Mouse (Mus musculus): ENCODE results near the gene 1700092M07Rik.
"Not testable (repeated sequence)": the region's sequence is repeated elsewhere in the genome, so short reads cannot be mapped to it uniquely, and the experiment has no call there.

Gene 1700092M07Rik

GRCm38 (mm10) chr19:8715868-8716766 lies 24.4 kb upstream of the 1700092M07Rik start:
- in situ Hi-C loops (cut with MboI, MseI) = loop anchor here (10.0 to 25.0 kb wide), 3 partner anchors 1229 to 1269 kb away; partner anchors contain the start of genes Rtn3 (in 2 of the 2), Atl3 (in 1 of the 2) and Fth1 (in 1 of the 2)

- in situ Hi-C loops (cut with MboI, MseI) = loop anchor here (10.0 to 25.0 kb wide), 3 partner anchors 1230 to 1268 kb away; partner anchors contain the start of genes Rtn3 (in 2 of the 2), Atl3 (in 1 of the 2) and Fth1 (in 1 of the 2)
Measured at GRCm38 (mm10) chr19:8716767-8717475, 23.6 kb upstream of the 1700092M07Rik start.

GRCm38 (mm10) chr19:8718357-8718756 lies 22.2 kb upstream of the 1700092M07Rik start:
- in situ Hi-C loops (cut with MboI, MseI) = loop anchor here (10.0 to 25.0 kb wide), 3 partner anchors 1231 to 1266 kb away; partner anchors contain the start of genes Rtn3 (in 2 of the 2), Atl3 (in 1 of the 2) and Fth1 (in 1 of the 2)

GRCm38 (mm10) chr19:8719037-8719436 lies 21.5 kb upstream of the 1700092M07Rik start:
- in situ Hi-C loops (cut with MboI, MseI) = loop anchor here (10.0 to 25.0 kb wide), 3 partner anchors 1232 to 1266 kb away; partner anchors contain the start of genes Rtn3 (in 2 of the 2), Atl3 (in 1 of the 2) and Fth1 (in 1 of the 2)

- in situ Hi-C loops (cut with MboI, MseI) = loop anchor here in 1 of 2 experiments (25.0 kb wide), 1 partner anchor 1234 kb away; the partner anchor contains the start of genes Atl3 and Rtn3
Measured at GRCm38 (mm10) chr19:8721378-8721777, 19.1 kb upstream of the 1700092M07Rik start.

GRCm38 (mm10) chr19:8722021-8722420 lies 18.5 kb upstream of the 1700092M07Rik start:
- in situ Hi-C loops (cut with MboI, MseI) = loop anchor here in 1 of 2 experiments (25.0 kb wide), 1 partner anchor 1235 kb away; the partner anchor contains the start of genes Atl3 and Rtn3

GRCm38 (mm10) chr19:8722559-8722906 lies 18.0 kb upstream of the 1700092M07Rik start:
- in situ Hi-C loops (cut with MboI, MseI) = loop anchor here in 1 of 2 experiments (25.0 kb wide), 1 partner anchor 1235 kb away; the partner anchor contains the start of genes Atl3 and Rtn3

- in situ Hi-C loops (cut with MboI, MseI) = loop anchor here in 1 of 2 experiments (25.0 kb wide), 1 partner anchor 1236 kb away; the partner anchor contains the start of genes Atl3 and Rtn3
Measured at GRCm38 (mm10) chr19:8722907-8723573, 17.5 kb upstream of the 1700092M07Rik start, which contains the start of gene Slc3a2. Slc3a2 (minus strand) TSS chr19:8723369.

- in situ Hi-C loops (cut with MboI, MseI) = loop anchor here in 1 of 2 experiments (25.0 kb wide), 1 partner anchor 1236 kb away; the partner anchor contains the start of genes Atl3 and Rtn3
Measured at GRCm38 (mm10) chr19:8723574-8724346, 16.8 kb upstream of the 1700092M07Rik start.

GRCm38 (mm10) chr19:8724392-8724791 lies 16.1 kb upstream of the 1700092M07Rik start:
- in situ Hi-C loops (cut with MboI, MseI) = loop anchor here in 1 of 2 experiments (25.0 kb wide), 1 partner anchor 1237 kb away; the partner anchor contains the start of genes Atl3 and Rtn3

- in situ Hi-C loops (cut with MboI, MseI) = no loop called here
Measured at GRCm38 (mm10) chr19:8725081-8725613, 15.4 kb upstream of the 1700092M07Rik start.

- in situ Hi-C loops (cut with MboI, MseI) = no loop called here
Measured at GRCm38 (mm10) chr19:8726609-8727390, 13.7 kb upstream of the 1700092M07Rik start.

GRCm38 (mm10) chr19:8727495-8728114 lies 12.9 kb upstream of the 1700092M07Rik start:
- in situ Hi-C loops (cut with MboI, MseI) = no loop called here

- in situ Hi-C loops (cut with MboI, MseI) = not testable (repeated sequence)
Measured at GRCm38 (mm10) chr19:8728335-8729099, 12.0 kb upstream of the 1700092M07Rik start.

- in situ Hi-C loops (cut with MboI, MseI) = no loop called here
Measured at GRCm38 (mm10) chr19:8734334-8734733, 6.2 kb upstream of the 1700092M07Rik start.

GRCm38 (mm10) chr19:8735389-8736159 lies 4.9 kb upstream of the 1700092M07Rik start, which contains the start of gene Wdr74:
Wdr74 (plus strand) TSS chr19:8735827.
- in situ Hi-C loops (cut with MboI, MseI) = no loop called here

- in situ Hi-C loops (cut with MboI, MseI) = no loop called here
Measured at GRCm38 (mm10) chr19:8736160-8736467, 4.4 kb upstream of the 1700092M07Rik start.

All from T-helper 17 cell (primary cell).